Mouse (Mus musculus) kidney, embryonic 15.5 days (tissue): ENCODE results near the gene Gm9913. TPM values are rescaled to one million over a fixed set of nuclear protein-coding genes. Genes with fewer than 3 reads are reported as not detected.

Source experiments
- ATAC-seq: fragments of 200-750 bp; cut with Nextera tagmentation; replicated peaks from 2 replicates; pipeline ENCODE4 v1.8.0; 2017; ENCODE audit warnings: moderate TSS enrichment; ENCODE audit not compliant: low FRiP score
- H3K27ac ChIP-seq: fragments of 300-500 bp; sonication (generic); 2 replicates; pipeline ENCODE4 v1.5.1; 2015; ENCODE audit warnings: mild to moderate bottlenecking, inconsistent platforms
- H3K27me3 ChIP-seq: fragments of 300-500 bp; sonication (generic); 2 replicates; pipeline ENCODE4 v1.6.1; 2015; ENCODE audit warnings: inconsistent platforms
- H3K36me3 ChIP-seq: fragments of 300-500 bp; sonication (generic); 2 replicates; pipeline ENCODE4 v1.6.1; 2015; ENCODE audit warnings: inconsistent platforms
- H3K4me1 ChIP-seq: fragments of 300-500 bp; sonication (generic); 2 replicates; pipeline ENCODE4 v1.6.1; 2015; ENCODE audit warnings: inconsistent platforms
- H3K4me2 ChIP-seq: fragments of 300-500 bp; sonication (generic); 2 replicates; pipeline ENCODE4 v1.6.1; 2015; ENCODE audit warnings: moderate library complexity, mild to moderate bottlenecking, inconsistent platforms
- H3K4me3 ChIP-seq: fragments of 300-500 bp; sonication (generic); replicated peaks from 2 replicates; pipeline ENCODE4 v1.5.1; 2015; ENCODE audit warnings: mild to moderate bottlenecking, inconsistent platforms
- H3K9ac ChIP-seq: fragments of 300-500 bp; sonication (generic); 2 replicates; pipeline ENCODE4 v1.6.1; 2015; ENCODE audit warnings: mild to moderate bottlenecking, inconsistent platforms
- H3K9me3 ChIP-seq: fragments of 300-500 bp; sonication (generic); replicated peaks from 2 replicates; pipeline ENCODE4 v1.6.1; 2016; ENCODE audit warnings: inconsistent platforms
- WGBS: fragments of 180-500 bp; shearing (Covaris S2); methylation state at CpG from one replicate; pipeline ENCODE4 v1.1.7; 2015; ENCODE audit warnings: mixed read lengths; 5-methylcytosine and 5-hydroxymethylcytosine counted together
- polyA plus RNA-seq: library from polyadenylated mRNA; unstranded; fragments of >200 nt; fragmentation: Nextera tagmentation; extraction: Ambion mirVana; gene quantifications from 2 replicates; pipeline ENCODE4 v1.2.1, GENCODE M21; 2015

The Gm9913 gene
- 0.19 and 0.42 TPM in 2 replicates for polyA plus RNA-seq

DNA sequence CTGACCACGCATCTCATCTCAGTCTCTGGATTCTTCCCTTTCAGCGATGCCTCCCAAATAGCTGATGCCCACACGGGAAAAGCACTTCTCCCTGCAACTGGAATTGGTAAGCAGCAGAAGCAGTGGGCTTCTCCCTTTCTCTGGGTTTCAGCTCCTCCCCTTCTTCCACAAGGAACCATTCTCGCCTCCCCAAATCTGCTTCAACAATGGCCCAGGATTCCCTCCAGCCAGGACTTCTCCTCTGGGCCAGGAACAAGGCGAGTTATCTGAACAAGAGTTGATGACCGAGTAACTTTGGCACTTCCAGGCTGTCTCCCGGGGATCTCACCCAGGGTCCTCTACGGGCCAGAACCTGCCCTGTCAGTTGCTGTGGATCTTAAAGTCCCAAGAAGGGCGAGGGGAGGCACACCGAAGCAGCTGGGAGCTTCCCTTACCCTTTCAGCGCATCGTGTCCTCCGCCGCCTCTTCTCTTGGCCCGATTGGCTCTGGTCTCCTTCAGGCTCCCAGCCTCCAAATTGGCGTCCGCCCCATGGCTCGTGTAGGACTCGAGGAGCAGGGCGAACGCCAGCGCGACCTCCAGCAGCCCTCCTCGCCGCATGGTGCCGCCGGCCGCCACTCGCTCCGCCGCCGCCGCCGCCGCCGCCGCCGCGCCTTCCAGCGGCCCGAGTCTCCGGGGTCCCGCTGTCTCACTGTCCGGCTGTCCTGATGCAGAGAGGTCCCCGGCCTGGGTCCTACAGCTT is at the start of gene Gm9913:
TSS of gene Gm9913 (plus strand) at position 84 of the 740 bp plus-strand sequence.
- no peaks in the 10 kb centered on the region for H3K36me3 ChIP-seq
- peak within 1 kb of the TSS; percentile 87 for H3K27ac ChIP-seq
- peaks cover 15% of the 10 kb centered on the region for H3K4me1 ChIP-seq
- H3K9ac ChIP-seq = peak within 1 kb of the TSS; percentile 70
- no peaks in the 10 kb centered on the region for H3K9me3 ChIP-seq
- H3K27me3 ChIP-seq = peaks cover 14% of the 10 kb centered on the region
- ATAC-seq = peak; percentile 60
- peak within 1 kb of the TSS; percentile 59 for H3K4me3 ChIP-seq
- under 1% methylated on average over 45 of the region's 45 CpGs for WGBS
- peak within 1 kb of the TSS; percentile 91 for H3K4me2 ChIP-seq

DNA sequence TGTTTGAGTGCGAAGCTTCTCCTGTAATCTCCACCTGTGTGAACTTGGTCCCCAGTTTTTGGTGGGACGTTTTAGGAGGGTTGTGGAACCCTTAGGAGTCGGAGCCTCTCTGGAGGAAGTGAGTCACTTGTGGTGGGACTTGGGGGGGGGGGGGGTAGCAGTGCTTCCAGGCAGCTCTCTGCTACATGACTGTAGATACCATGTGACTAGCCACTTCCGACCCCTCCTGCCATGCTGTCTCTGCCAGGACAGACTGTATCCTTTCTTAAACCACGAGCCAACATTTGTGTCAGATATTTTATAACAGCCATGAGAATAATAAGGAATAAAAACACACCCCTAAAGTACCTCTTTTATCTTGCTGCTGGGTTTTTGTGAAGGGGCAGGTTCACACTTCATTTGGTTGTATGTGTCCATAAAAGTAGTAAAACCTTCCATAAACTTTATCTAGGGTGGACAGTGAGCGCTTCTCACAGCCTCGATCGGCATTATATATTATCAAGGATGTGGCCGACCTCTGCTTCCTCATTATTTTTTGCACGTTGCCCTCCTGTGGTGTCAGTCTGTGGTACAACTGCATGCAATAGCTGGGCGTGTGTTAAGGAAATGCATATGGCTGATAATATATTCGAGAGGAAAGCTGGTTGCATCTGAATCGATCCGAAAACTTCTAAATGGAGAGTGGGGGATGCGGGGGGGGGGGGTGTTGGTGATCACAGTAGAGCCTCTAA is 48.7 kb upstream of the Gm9913 start:
- Histone ChIP-seq H3K27me3 (no peaks in the 10 kb centered on the region), H3K9me3 (no peaks in the 10 kb centered on the region), H3K9ac (no peak overlapping the region), H3K4me2 (no peak overlapping the region), H3K27ac (no peak overlapping the region), H3K36me3 (no peaks in the 10 kb centered on the region), H3K4me3 (no peak overlapping the region), H3K4me1 (no peaks in the 10 kb centered on the region)
- no peak for ATAC-seq
- WGBS = 79% methylated on average over 15 of the region's 15 CpGs

DNA sequence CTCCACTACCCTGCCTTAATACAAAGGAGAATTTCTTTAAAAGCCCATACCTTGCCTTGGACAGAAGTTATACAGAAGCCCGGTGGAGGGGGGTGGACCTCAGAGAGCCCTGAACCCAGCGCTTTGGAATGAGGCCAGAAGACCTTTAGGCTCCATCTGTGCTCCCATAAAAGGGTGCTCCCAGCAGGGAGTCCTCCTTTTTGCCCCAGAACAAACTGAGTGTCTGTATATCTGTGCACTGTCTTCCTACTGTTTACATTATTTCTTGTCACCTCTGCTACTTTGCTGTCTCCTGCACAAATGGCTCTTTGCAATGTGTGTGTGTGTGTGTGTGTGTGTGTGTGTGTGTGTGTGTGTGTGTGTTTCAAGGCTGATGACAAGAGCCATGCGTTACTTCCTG is 45.8 kb upstream of the Gm9913 start:
- no peak overlapping the region for H3K27ac ChIP-seq
- no peaks in the 10 kb centered on the region for H3K27me3 ChIP-seq
- H3K9me3 ChIP-seq = no peaks in the 10 kb centered on the region
- no peaks in the 10 kb centered on the region for H3K36me3 ChIP-seq
- H3K4me3 ChIP-seq = no peak overlapping the region
- no peak for ATAC-seq
- WGBS = 81% methylated on average over 3 of the region's 3 CpGs
- no peaks in the 10 kb centered on the region for H3K4me1 ChIP-seq
- H3K9ac ChIP-seq = no peak overlapping the region
- H3K4me2 ChIP-seq = no peak overlapping the region

DNA sequence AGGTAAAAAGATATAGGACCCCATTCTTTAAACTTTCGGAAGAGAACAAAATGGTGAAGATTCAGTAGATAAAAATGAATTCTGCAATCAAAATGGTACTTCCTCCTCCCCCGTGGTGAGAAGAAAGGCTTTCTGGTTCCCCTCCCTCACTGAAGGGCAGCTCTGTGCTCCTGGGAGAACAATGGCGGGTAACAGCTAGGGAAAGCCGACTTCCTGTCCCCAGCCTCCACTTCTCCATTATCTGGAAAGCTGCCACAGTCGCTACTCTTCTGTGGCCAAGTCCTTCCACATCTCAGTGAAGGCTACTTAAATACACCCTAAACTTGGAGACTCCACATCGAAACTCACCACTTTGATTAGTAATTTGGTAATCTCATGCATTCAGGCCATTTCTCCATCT is 40.9 kb upstream of the Gm9913 start:
- Histone ChIP-seq H3K27ac (no peak overlapping the region), H3K4me2 (no peak overlapping the region), H3K9ac (no peak overlapping the region), H3K9me3 (no peaks in the 10 kb centered on the region), H3K27me3 (no peaks in the 10 kb centered on the region), H3K4me3 (no peak overlapping the region), H3K36me3 (peaks cover 27% of the 10 kb centered on the region), H3K4me1 (no peaks in the 10 kb centered on the region)
- no peak for ATAC-seq
- WGBS = 75% methylated on average over 6 of the region's 6 CpGs

DNA sequence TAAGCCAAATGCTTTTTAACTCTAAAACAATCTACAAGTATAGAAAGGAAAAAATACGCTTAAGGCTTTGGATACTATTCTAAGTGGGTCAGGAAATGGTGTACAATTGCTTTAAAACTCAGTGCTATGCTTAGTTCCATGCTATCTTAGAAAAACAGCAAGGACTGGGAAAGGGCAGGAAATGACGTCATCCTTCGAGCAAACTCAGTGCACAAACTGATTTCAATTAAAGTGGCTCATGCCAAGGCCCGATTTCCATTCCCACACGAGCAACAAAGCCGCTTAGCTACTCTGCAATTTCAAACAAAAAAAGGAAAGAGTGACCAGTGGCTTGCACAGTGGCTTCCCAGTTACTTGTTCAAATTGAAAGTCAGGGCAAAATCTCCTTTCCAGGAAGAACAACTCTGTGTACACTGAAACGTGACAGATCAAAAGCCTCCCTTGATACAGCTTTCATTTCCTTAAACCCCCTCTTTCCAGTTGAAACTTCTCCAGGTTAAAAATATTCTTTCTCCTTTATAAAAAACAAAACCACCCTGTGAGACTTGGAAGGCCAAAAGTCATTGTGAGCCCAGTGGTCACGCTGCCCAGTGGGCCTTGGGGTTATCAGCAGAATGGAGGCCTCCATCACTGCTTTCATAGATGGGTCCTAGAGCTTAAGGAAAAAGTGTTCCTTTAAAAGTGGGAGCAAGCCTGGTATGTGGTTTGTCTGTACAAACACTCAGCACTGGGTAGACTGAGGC is 34.2 kb upstream of the Gm9913 start:
- no peaks in the 10 kb centered on the region for H3K9me3 ChIP-seq
- no peak for ATAC-seq
- no peak overlapping the region for H3K9ac ChIP-seq
- peak overlapping the region; percentile 54 for H3K27ac ChIP-seq
- WGBS = 56% methylated on average over 8 of the region's 8 CpGs
- H3K4me1 ChIP-seq = 0 out of 2 replicates have a peak, but pooled peaks cover 4% of the 10 kb centered on the region
- H3K36me3 ChIP-seq = peaks cover 33% of the 10 kb centered on the region
- no peak overlapping the region for H3K4me2 ChIP-seq
- H3K4me3 ChIP-seq = no peak overlapping the region
- no peaks in the 10 kb centered on the region for H3K27me3 ChIP-seq

DNA sequence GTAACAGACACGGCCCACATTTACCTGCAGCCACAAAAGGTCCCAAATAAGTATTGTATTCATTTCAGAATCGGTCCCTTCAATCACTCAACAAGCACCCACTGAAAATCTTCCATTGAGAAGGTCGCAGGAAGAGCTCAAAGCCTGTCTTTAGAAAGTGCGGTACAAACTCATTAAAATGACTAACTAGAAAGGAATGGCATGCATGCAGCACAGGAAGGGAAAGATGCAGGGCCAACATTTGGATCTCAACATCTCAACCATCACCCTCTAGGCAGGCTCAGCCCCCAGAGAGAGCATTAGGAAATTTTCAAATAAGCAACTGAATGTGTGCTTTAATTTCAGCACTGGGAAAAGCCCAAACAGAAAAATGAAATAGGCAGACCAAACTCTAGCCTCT is 33.2 kb upstream of the Gm9913 start:
- Histone ChIP-seq H3K4me1 (0 out of 2 replicates have a peak, but pooled peaks cover 4% of the 10 kb centered on the region), H3K36me3 (peaks cover 24% of the 10 kb centered on the region)
- 81% methylated on average over 4 of the region's 4 CpGs for WGBS

DNA sequence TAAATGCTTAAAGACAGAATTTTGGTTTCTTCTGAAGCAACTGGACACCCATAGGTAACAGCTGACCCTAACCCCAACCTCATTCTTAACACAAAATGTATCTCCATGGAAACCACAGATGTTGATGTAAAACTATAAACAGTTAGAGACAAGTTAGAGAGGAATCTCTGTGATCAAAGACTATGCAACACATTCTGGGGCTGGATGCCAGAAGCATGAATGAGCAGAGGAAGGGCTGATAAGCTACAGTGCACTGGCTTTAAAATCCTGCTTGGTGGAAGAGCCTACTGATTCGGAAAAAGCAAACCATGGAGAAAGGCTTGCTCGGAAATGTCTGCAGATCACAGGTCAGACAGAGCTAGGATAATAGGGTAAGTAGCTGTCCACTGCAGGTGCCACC is 31.7 kb upstream of the Gm9913 start:
- Histone ChIP-seq H3K9me3 (no peaks in the 10 kb centered on the region), H3K4me2 (no peak overlapping the region), H3K27me3 (no peaks in the 10 kb centered on the region), H3K4me1 (0 out of 2 replicates have a peak, but pooled peaks cover 4% of the 10 kb centered on the region), H3K4me3 (no peak overlapping the region), H3K36me3 (peaks cover 15% of the 10 kb centered on the region; the same call in 1 of the 2 replicates), H3K27ac (no peak overlapping the region), H3K9ac (no peak overlapping the region)
- no peak for ATAC-seq
- 68% methylated on average over 2 of the region's 2 CpGs for WGBS

More for the DNA sequence above, 33.2 kb upstream of the Gm9913 start:
- H3K9ac ChIP-seq = no peak overlapping the region
- no peak for ATAC-seq
- no peaks in the 10 kb centered on the region for H3K27me3 ChIP-seq
- H3K27ac ChIP-seq = no peak overlapping the region
- no peak overlapping the region for H3K4me2 ChIP-seq
- no peaks in the 10 kb centered on the region for H3K9me3 ChIP-seq
- no peak overlapping the region for H3K4me3 ChIP-seq

DNA sequence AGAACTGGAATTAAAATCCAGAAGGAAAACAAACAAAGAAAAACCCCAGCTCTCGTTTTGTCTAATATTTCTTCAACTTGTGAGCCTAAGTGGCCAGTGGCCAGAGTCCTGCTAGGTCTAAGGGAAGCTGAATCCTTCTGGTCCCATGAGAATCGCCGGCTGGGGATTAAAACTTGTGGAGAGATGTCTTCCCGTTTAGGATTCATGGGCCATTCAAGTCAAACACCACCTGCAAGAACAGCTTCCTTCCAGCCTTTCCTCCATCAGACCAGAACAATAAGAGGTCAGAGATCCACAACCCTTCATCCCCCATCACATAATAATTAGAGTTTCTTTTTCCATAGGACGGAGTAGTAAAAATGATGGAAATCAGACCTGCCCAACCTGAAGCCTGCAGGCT is 30.2 kb upstream of the Gm9913 start:
- no peak for ATAC-seq
- Histone ChIP-seq H3K36me3 (peaks cover 13% of the 10 kb centered on the region; the same call in 1 of the 2 replicates), H3K4me2 (no peak overlapping the region), H3K4me3 (no peak overlapping the region), H3K27me3 (no peaks in the 10 kb centered on the region), H3K9ac (no peak overlapping the region), H3K27ac (no peak overlapping the region), H3K9me3 (no peaks in the 10 kb centered on the region), H3K4me1 (0 out of 2 replicates have a peak, but pooled peaks cover 4% of the 10 kb centered on the region)
- 74% methylated on average over 5 of the region's 5 CpGs for WGBS

DNA sequence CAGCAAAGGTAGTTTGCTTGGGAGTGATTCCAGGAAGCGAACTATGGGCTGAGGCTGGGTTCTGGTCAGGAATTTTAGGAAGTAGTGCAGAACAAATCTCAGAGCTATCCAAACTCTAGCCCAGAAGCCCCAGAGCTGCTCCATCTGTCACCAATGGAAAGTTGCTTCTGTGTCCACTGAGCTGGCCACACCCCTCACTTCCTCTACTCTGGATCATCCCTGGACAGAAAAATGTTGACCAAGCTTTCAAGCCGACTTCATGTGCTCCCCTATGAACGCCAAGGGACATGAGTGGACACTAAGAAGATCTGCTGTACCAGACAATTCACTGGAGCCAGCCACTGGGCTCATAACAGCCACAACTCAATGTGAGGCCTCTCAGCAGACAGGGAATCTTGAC is 28.7 kb upstream of the Gm9913 start:
- Histone ChIP-seq H3K4me3 (no peak overlapping the region), H3K4me2 (no peak overlapping the region), H3K27ac (no peak overlapping the region), H3K9me3 (no peaks in the 10 kb centered on the region), H3K36me3 (peaks cover 13% of the 10 kb centered on the region; the same call in 1 of the 2 replicates), H3K9ac (no peak overlapping the region), H3K4me1 (peaks cover 6% of the 10 kb centered on the region), H3K27me3 (no peaks in the 10 kb centered on the region)
- WGBS = 84% methylated on average over 3 of the region's 3 CpGs
- no peak for ATAC-seq

DNA sequence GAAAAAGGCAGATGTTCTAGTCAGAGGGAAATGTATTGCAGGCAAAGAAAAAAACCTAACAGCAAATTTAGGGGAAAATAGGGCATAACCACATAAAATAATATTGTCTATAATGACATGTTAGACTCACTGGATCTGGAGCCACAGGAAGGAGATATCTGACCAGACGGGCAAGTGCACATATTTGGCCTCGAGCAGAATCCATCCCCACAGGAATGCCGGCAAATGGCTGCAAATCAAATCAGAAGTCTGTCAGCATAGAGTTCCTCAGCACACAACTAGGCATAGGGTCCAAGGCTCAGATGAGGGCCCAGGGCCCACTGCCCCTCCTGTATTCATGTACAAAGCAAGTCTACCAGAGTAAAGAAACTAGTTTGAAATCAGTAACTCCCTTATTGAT is 27.5 kb upstream of the Gm9913 start:
- Histone ChIP-seq H3K36me3 (peaks cover 12% of the 10 kb centered on the region; the same call in 1 of the 2 replicates), H3K4me2 (no peak overlapping the region), H3K9me3 (no peaks in the 10 kb centered on the region), H3K27ac (no peak overlapping the region), H3K9ac (no peak overlapping the region), H3K4me1 (peaks cover 6% of the 10 kb centered on the region), H3K4me3 (no peak overlapping the region), H3K27me3 (no peaks in the 10 kb centered on the region)
- 59% methylated on average over 3 of the region's 3 CpGs for WGBS
- no peak for ATAC-seq

DNA sequence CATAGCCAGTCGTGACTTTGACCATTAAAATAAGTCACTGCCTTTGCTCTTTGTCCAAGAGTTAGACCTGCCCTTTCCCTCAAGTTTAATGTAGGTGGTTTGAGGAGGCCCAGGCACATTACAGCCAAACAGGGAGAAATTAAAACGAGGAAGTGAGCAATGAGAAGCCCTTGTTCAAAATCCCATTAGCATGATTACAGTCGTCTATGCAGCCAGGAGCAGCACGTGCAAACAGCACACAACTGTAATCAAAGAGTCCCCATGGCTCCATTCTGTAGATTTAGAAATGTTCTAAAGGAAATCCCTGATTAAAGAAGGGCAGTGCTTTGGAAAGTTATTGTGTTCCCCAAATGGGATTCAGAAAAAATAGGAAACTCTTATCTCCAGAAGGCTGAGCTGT is 26.2 kb upstream of the Gm9913 start:
- no peaks in the 10 kb centered on the region for H3K27me3 ChIP-seq
- H3K4me3 ChIP-seq = no peak overlapping the region
- no peak for ATAC-seq
- 0 out of 2 replicates have a peak, but pooled peaks cover 5% of the 10 kb centered on the region for H3K36me3 ChIP-seq
- WGBS = 67% methylated on average over 4 of the region's 4 CpGs
- no peaks in the 10 kb centered on the region for H3K9me3 ChIP-seq
- H3K9ac ChIP-seq = no peak overlapping the region
- H3K4me1 ChIP-seq = peaks cover 6% of the 10 kb centered on the region
- H3K27ac ChIP-seq = no peak overlapping the region
- no peak overlapping the region for H3K4me2 ChIP-seq

DNA sequence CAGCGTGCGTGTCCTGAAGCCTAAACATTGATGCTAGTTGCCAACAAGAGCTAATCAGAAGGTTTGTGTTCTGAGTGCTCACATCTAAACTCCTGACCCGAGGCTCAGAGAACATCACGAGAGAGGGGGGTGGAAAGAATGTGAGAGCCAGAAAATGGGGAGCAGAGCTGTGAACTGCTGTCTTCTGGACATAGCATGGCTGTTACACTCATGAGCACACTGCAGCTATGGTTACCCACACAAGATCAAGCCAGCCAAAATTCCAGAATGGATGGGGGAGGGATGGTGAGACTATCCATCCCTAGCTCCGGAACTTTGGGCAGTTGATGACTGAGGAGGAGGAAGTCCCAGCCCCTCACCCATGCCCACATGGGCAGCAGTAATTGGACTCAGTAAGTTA is 24.8 kb upstream of the Gm9913 start:
- no peaks in the 10 kb centered on the region for H3K9me3 ChIP-seq
- H3K4me2 ChIP-seq = no peak overlapping the region
- no peak overlapping the region for H3K27ac ChIP-seq
- H3K27me3 ChIP-seq = no peaks in the 10 kb centered on the region
- H3K36me3 ChIP-seq = no peaks in the 10 kb centered on the region
- peak; percentile 81 for ATAC-seq
- 64% methylated on average over 5 of the region's 5 CpGs for WGBS
- H3K4me1 ChIP-seq = peaks cover 6% of the 10 kb centered on the region
- H3K9ac ChIP-seq = no peak overlapping the region
- H3K4me3 ChIP-seq = no peak overlapping the region
